Mouse (Mus musculus) hindbrain, embryonic 15.5 days (tissue): ENCODE data around the gene Gm17949. TPM values are rescaled to one million over a fixed set of nuclear protein-coding genes. Genes with fewer than 3 reads are reported as not detected.

ENCODE experiments used
- ATAC-seq: fragments of 200-750 bp; cut with Nextera tagmentation; 2 replicates; pipeline ENCODE4 v1.8.0; 2017; ENCODE audit warnings: low read depth, moderate number of reproducible peaks, moderate TSS enrichment; ENCODE audit not compliant: low FRiP score
- H3K27ac ChIP-seq: fragments of 300-500 bp; sonication (generic); replicated peaks from 2 replicates; pipeline ENCODE4 v1.5.1; 2015; ENCODE audit warnings: mild to moderate bottlenecking, inconsistent platforms
- H3K27me3 ChIP-seq: fragments of 300-500 bp; sonication (generic); 2 replicates; pipeline ENCODE4 v1.6.1; 2015; ENCODE audit warnings: control low read depth, inconsistent platforms
- H3K36me3 ChIP-seq: fragments of 300-500 bp; sonication (generic); 2 replicates; pipeline ENCODE4 v1.6.1; 2015; ENCODE audit warnings: control low read depth, inconsistent platforms
- H3K4me1 ChIP-seq: fragments of 300-500 bp; sonication (generic); replicated peaks from 2 replicates; pipeline ENCODE4 v1.6.1; 2015; ENCODE audit warnings: control low read depth, inconsistent platforms
- H3K4me2 ChIP-seq: fragments of 300-500 bp; sonication (generic); 2 replicates; pipeline ENCODE4 v1.6.1; 2015; ENCODE audit warnings: moderate library complexity, mild to moderate bottlenecking, inconsistent platforms
- H3K4me3 ChIP-seq: fragments of 300-500 bp; sonication (generic); 2 replicates; pipeline ENCODE4 v1.5.1; 2015; ENCODE audit warnings: mild to moderate bottlenecking, inconsistent platforms
- H3K9ac ChIP-seq: fragments of 300-500 bp; sonication (generic); 2 replicates; pipeline ENCODE4 v1.6.1; 2015; ENCODE audit warnings: inconsistent platforms
- H3K9me3 ChIP-seq: fragments of 300-500 bp; sonication (generic); 2 replicates; pipeline ENCODE4 v1.6.1; 2016; ENCODE audit warnings: control low read depth, inconsistent platforms
- WGBS: fragments of 180-500 bp; shearing (Covaris S2); methylation state at CpG from one replicate; pipeline ENCODE4 v1.1.7; 2015; 5-methylcytosine and 5-hydroxymethylcytosine counted together
- polyA plus RNA-seq: library from polyadenylated mRNA; unstranded; fragments of >200 nt; fragmentation: Nextera tagmentation; extraction: Ambion mirVana; gene quantifications from 2 replicates; pipeline ENCODE4 v1.2.1, GENCODE M21; 2015

The Gm17949 gene
- polyA plus RNA-seq, 1 experiment from 2014 or later = 0.54 TPM

- no peaks in the 10 kb centered on the region for H3K27me3 ChIP-seq
- no peaks in the 10 kb centered on the region for H3K9me3 ChIP-seq
- H3K4me2 ChIP-seq = peak within 1 kb of the TSS; percentile 78
- peak within 1 kb of the TSS; percentile 90 for H3K4me3 ChIP-seq
- H3K9ac ChIP-seq = peak within 1 kb of the TSS; percentile 67
- WGBS = under 1% methylated on average over 38 of the region's 38 CpGs
- peak within 1 kb of the TSS; percentile 85 for H3K27ac ChIP-seq
- peaks cover 21% of the 10 kb centered on the region for H3K4me1 ChIP-seq
- H3K36me3 ChIP-seq = peaks cover 45% of the 10 kb centered on the region
- ATAC-seq = peak; percentile 97
Observed at GRCm38 (mm10) chr17:56997029-56997667, 14.1 kb upstream of the Gm17949 start, which contains the start of gene Alkbh7. Alkbh7 (plus strand) TSS chr17:56997339.

GRCm38 (mm10) chr17:56999414-56999813 lies 11.9 kb upstream of the Gm17949 start:
- no peaks in the 10 kb centered on the region for H3K9me3 ChIP-seq
- H3K9ac ChIP-seq = no peak overlapping the region
- H3K4me1 ChIP-seq = peaks cover 16% of the 10 kb centered on the region
- H3K27ac ChIP-seq = no peak overlapping the region
- WGBS = 95% methylated on average over 9 of the region's 9 CpGs
- H3K4me2 ChIP-seq = no peak overlapping the region
- ATAC-seq = no peak
- H3K36me3 ChIP-seq = peaks cover 44% of the 10 kb centered on the region
- H3K27me3 ChIP-seq = no peaks in the 10 kb centered on the region
- H3K4me3 ChIP-seq = no peak overlapping the region

- peaks cover 46% of the 10 kb centered on the region for H3K36me3 ChIP-seq
- H3K4me1 ChIP-seq = peaks cover 16% of the 10 kb centered on the region
- H3K27ac ChIP-seq = no peak within 1 kb of the TSS
- no peak for ATAC-seq
- WGBS = 83% methylated on average over 9 of the region's 9 CpGs
- H3K27me3 ChIP-seq = no peaks in the 10 kb centered on the region
- no peak within 1 kb of the TSS for H3K9ac ChIP-seq
- no peak within 1 kb of the TSS for H3K4me2 ChIP-seq
- no peak within 1 kb of the TSS for H3K4me3 ChIP-seq
- H3K9me3 ChIP-seq = no peaks in the 10 kb centered on the region
Observed at GRCm38 (mm10) chr17:56999968-57000609, 11.2 kb upstream of the Gm17949 start, which contains the start of gene Pspn. Pspn (minus strand) TSS chr17:57000018.

DNA sequence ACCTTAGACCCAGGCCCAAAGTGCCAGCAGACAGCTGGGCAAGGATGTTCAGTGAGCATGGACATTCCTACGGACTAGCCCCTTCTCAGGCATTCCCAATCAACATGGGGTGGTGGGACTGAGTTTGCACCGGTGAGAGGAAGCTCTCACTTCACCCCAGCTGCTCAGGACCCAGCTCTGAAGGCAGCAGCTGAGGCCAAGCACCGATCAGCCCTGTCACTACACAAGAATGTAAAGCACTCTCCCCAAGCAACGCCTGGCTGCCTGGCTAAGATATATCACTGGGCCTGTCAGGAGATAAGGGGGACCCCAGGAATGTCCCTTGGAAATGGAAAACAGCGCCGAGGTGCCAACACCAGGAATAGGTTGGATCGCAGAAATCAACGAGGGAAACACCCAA lies 10.0 kb upstream of the Gm17949 start:
- Histone ChIP-seq H3K27me3 (no peaks in the 10 kb centered on the region), H3K9ac (no peak overlapping the region), H3K36me3 (peaks cover 44% of the 10 kb centered on the region), H3K4me1 (peaks cover 16% of the 10 kb centered on the region), H3K27ac (no peak overlapping the region), H3K4me2 (no peak overlapping the region), H3K4me3 (no peak overlapping the region), H3K9me3 (no peaks in the 10 kb centered on the region)
- ATAC-seq = no peak
- WGBS = 79% methylated on average over 8 of the region's 8 CpGs

DNA sequence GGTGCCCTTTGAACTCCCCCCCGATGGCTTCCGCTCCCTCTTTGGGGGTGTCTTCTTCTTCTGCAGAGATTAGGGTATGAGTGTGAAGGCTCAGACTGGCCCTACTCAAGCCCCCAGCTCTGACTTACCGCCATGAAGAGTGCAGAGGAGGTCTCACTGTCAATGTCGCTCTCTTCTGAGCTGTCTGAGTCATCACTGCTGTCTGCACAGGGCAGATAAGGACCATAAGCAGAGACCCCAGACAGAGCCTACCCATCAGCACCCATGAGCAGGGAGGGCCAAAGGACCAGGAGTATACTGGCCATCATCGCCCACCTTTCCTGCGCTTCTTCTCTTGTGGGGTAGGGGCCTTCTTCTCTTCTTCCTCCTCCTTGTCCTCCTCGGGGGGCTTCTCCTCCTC lies 7.3 kb upstream of the Gm17949 start:
- no peak overlapping the region for H3K27ac ChIP-seq
- no peak overlapping the region for H3K4me2 ChIP-seq
- no peak overlapping the region for H3K4me3 ChIP-seq
- no peak for ATAC-seq
- peaks cover 64% of the 10 kb centered on the region for H3K36me3 ChIP-seq
- H3K4me1 ChIP-seq = no peaks in the 10 kb centered on the region
- no peaks in the 10 kb centered on the region for H3K9me3 ChIP-seq
- H3K9ac ChIP-seq = no peak overlapping the region
- 95% methylated on average over 7 of the region's 7 CpGs for WGBS
- no peaks in the 10 kb centered on the region for H3K27me3 ChIP-seq

DNA sequence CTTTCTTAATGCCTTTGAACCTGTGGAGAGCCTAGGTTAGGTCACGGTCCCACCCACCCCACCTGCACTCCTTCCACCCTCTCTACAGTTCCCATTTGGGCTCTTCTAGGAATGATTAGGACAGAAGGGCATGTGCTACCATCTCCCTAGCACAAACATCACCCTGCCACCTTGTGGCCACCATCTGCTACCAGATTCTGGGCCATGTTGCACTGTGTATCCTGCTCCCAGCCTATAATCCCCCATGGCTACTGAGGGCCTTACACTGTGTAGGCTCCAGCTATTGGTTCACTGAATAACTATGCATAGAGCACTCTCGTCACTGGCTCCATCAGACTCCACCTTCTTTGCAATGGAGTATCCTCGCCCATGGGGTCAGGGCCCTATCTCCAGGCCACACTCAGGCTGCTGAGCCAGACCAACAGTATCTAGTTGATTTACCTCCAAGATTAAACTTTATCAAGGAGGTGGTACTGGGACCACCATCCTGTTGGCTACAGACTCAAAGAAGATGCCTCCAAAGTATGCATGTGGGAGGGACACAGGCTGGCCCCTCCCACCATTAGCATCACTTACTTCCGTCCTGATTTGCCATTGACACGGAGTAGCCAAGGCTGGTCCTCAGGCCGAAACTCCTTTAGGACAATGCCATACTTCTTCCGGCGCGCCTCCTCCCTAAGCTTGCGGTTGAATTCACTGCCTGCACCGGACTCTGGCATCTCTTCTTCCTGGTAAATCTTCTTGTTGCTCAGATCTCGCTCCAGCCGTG lies 3.9 kb upstream of the Gm17949 start:
- H3K27me3 ChIP-seq = no peaks in the 10 kb centered on the region

GRCm38 (mm10) chr17:57010911-57011235 lies 396 bp upstream of the Gm17949 start:
- peaks cover 27% of the 10 kb centered on the region for H3K36me3 ChIP-seq
- H3K4me3 ChIP-seq = peak overlapping the region; percentile 63
- ATAC-seq = peak; percentile 57
- peaks cover 21% of the 10 kb centered on the region for H3K4me1 ChIP-seq
- no peaks in the 10 kb centered on the region for H3K9me3 ChIP-seq
- no peaks in the 10 kb centered on the region for H3K27me3 ChIP-seq
- H3K9ac ChIP-seq = peak overlapping the region; percentile 66
- H3K27ac ChIP-seq = peak overlapping the region; percentile 77
- under 1% methylated on average over 19 of the region's 19 CpGs for WGBS
- peak overlapping the region; percentile 87 for H3K4me2 ChIP-seq

More for the DNA sequence above, 3.9 kb upstream of the Gm17949 start:
- Histone ChIP-seq H3K27ac (no peak overlapping the region), H3K36me3 (peaks cover 61% of the 10 kb centered on the region), H3K4me2 (no peak overlapping the region), H3K4me3 (no peak overlapping the region), H3K9ac (no peak overlapping the region), H3K9me3 (no peaks in the 10 kb centered on the region), H3K4me1 (peaks cover 18% of the 10 kb centered on the region)
- no peak for ATAC-seq
- WGBS = 93% methylated on average over 13 of the region's 13 CpGs

DNA sequence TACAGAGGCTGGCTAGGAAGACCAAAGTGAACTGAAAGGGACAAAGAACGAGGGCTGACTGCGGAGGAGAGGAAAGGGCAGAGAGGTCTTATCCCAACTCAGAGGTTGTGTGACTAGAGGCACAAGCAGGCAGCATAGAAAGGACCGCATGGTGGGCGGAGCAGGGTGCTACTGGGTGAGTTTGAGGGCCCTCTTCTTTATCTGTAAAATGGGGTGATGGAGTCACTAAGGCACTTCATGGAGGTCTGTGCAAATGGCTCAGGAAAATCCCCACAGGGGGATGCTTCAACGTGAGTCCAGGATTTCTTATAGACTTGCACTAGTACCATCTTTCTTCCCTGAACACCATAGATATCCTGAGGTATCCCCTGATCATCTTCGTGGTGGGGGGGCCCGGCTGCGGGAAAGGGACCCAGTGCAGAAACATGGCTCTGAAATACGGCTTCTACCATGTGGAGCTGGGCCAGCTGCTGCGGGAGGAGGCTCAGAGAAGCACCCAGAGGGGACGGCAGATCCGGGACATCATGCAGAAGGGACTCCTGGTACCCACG lies 1.1 kb downstream of the Gm17949 start:
- Histone ChIP-seq H3K36me3 (peaks cover 14% of the 10 kb centered on the region), H3K4me3 (peak overlapping the region; percentile 63), H3K4me2 (peak overlapping the region; percentile 75), H3K27me3 (no peaks in the 10 kb centered on the region), H3K9ac (peak overlapping the region; percentile 77; the same call in 1 of the 2 replicates), H3K4me1 (peaks cover 21% of the 10 kb centered on the region), H3K27ac (peak overlapping the region; percentile 96), H3K9me3 (no peaks in the 10 kb centered on the region)
- ATAC-seq = no peak
- 74% methylated on average over 13 of the region's 13 CpGs for WGBS

DNA sequence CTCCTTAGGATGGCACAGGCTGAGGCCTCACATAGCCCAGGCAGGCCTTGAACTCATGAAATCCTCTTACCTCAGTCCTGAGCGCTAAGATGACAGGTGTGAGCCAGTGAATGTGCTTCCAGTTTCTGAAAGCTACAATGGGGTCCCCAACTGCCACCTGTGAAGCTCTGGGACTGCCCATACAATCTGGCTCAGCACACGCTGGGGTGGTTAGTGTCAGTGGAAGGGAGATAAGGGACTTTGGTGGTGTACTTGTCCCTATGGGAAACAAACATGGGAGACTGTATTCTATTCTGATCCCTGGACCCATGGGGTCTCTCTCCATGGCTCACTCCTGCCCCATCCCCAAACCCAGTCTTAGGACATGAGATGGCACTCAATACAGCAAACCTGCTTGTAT lies 8.4 kb downstream of the Gm17949 start:
- peaks cover 31% of the 10 kb centered on the region for H3K36me3 ChIP-seq
- H3K4me1 ChIP-seq = no peaks in the 10 kb centered on the region
- H3K9me3 ChIP-seq = no peaks in the 10 kb centered on the region
- no peak overlapping the region for H3K4me2 ChIP-seq
- no peak overlapping the region for H3K27ac ChIP-seq
- H3K9ac ChIP-seq = no peak overlapping the region
- WGBS = 89% methylated on average over 2 of the region's 2 CpGs
- ATAC-seq = no peak
- no peaks in the 10 kb centered on the region for H3K27me3 ChIP-seq
- no peak overlapping the region for H3K4me3 ChIP-seq

DNA sequence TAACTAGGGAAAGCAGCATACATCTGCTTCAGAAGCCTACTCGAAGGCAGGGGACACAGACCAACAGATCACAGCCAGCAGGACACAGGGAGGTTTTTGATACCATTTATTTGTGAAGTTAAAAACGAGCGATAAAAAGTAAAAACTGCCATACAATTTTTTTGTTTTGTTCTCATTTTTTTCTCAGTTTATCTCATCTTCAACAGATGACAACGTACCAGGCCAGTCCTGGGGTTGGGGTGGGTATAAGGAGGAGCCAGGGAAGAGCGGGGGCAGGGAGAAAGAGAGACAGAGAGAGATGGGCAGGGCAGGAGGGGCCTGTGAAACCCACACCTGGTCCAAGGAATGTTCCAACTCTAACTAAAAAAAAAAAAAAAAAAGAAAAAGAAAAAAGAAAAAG lies 9.7 kb downstream of the Gm17949 start:
- H3K36me3 ChIP-seq = peaks cover 44% of the 10 kb centered on the region
- 89% methylated on average over 5 of the region's 5 CpGs for WGBS

DNA sequence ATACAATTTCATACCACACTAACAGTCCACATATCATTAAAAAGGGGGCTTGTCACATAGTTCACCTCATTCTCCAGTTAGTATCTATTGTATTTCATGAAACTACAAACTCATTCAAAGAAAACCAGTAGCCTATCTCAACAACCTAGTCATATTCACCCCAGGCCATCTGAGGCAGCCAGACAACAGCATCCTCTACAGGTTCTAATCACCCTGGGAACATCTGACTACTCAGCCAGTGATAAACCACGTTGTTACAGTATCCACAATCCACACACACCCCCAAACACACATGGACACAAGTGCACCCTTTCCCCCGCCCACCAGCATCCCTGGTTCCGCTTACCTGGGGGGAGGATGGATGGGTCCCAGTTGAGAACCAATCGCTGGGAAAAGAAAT lies 16.2 kb downstream of the Gm17949 start:
- no peak overlapping the region for H3K9ac ChIP-seq
- peaks cover 58% of the 10 kb centered on the region for H3K36me3 ChIP-seq
- 91% methylated on average over 4 of the region's 4 CpGs for WGBS

More for the DNA sequence above, 9.7 kb downstream of the Gm17949 start:
- H3K4me1 ChIP-seq = no peaks in the 10 kb centered on the region
- no peak overlapping the region for H3K9ac ChIP-seq
- H3K9me3 ChIP-seq = no peaks in the 10 kb centered on the region
- H3K4me3 ChIP-seq = no peak overlapping the region
- H3K4me2 ChIP-seq = no peak overlapping the region
- ATAC-seq = no peak
- no peak overlapping the region for H3K27ac ChIP-seq
- H3K27me3 ChIP-seq = no peaks in the 10 kb centered on the region

GRCm38 (mm10) chr17:57029691-57030090 lies 18.4 kb downstream of the Gm17949 start:
- Histone ChIP-seq H3K4me1 (peaks cover 29% of the 10 kb centered on the region), H3K36me3 (peaks cover 36% of the 10 kb centered on the region), H3K9ac (peak overlapping the region; percentile 97), H3K4me3 (peak overlapping the region; percentile 85), H3K9me3 (no peaks in the 10 kb centered on the region), H3K4me2 (peak overlapping the region; percentile 75), H3K27me3 (no peaks in the 10 kb centered on the region), H3K27ac (no peak overlapping the region)
- no peak for ATAC-seq
- 51% methylated on average over 8 of the region's 8 CpGs for WGBS

More for the DNA sequence above, 16.2 kb downstream of the Gm17949 start:
- H3K27ac ChIP-seq = no peak overlapping the region
- H3K9me3 ChIP-seq = no peaks in the 10 kb centered on the region
- ATAC-seq = no peak
- H3K4me1 ChIP-seq = peaks cover 24% of the 10 kb centered on the region
- H3K27me3 ChIP-seq = no peaks in the 10 kb centered on the region
- H3K4me3 ChIP-seq = no peak overlapping the region
- H3K4me2 ChIP-seq = no peak overlapping the region
